Mouse (Mus musculus) neural tube, embryonic 11.5 days (tissue): ENCODE results near the gene Spast. TPM values are rescaled to one million over a fixed set of nuclear protein-coding genes. Genes with fewer than 3 reads are reported as not detected.

Source experiments
- ATAC-seq: fragments of 200-750 bp; cut with Nextera tagmentation; 2 replicates; pipeline ENCODE4 v1.8.0; 2017; ENCODE audit warnings: moderate number of reproducible peaks, mild to moderate bottlenecking, moderate TSS enrichment, moderate library complexity; ENCODE audit not compliant: insufficient read depth, low FRiP score, low TSS enrichment
- DNase-seq: peaks from one replicate; pipeline ENCODE4 v3.0.0-alpha.2; 2015; ENCODE audit warnings: low spot score
- H3K27ac ChIP-seq: fragments of 300-500 bp; sonication (generic); 2 replicates; pipeline ENCODE4 v1.5.1; 2014; ENCODE audit warnings: low read depth, mild to moderate bottlenecking, low read length
- H3K27me3 ChIP-seq: fragments of 300-500 bp; sonication (generic); 2 replicates; pipeline ENCODE4 v1.6.1; 2014; ENCODE audit warnings: mild to moderate bottlenecking, low read length, mixed read lengths; ENCODE audit not compliant: control insufficient read depth, insufficient read depth
- H3K36me3 ChIP-seq: fragments of 300-500 bp; sonication (generic); 2 replicates; pipeline ENCODE4 v1.6.1; 2014; ENCODE audit warnings: mild to moderate bottlenecking, low read length, moderate library complexity, mixed read lengths; ENCODE audit not compliant: control insufficient read depth, insufficient read depth
- H3K4me1 ChIP-seq: fragments of 300-500 bp; sonication (generic); 2 replicates; pipeline ENCODE4 v1.6.1; 2014; ENCODE audit warnings: low read length, mixed read lengths; ENCODE audit not compliant: control insufficient read depth, insufficient read depth
- H3K4me2 ChIP-seq: fragments of 300-500 bp; sonication (generic); 2 replicates; pipeline ENCODE4 v1.6.1; 2014; ENCODE audit warnings: low read depth, mild to moderate bottlenecking, moderate library complexity
- H3K4me3 ChIP-seq: fragments of 300-500 bp; sonication (generic); 2 replicates; pipeline ENCODE4 v1.5.1; 2014; ENCODE audit warnings: low read depth, low read length
- H3K9ac ChIP-seq: fragments of 300-500 bp; sonication (generic); 2 replicates; pipeline ENCODE4 v1.6.1; 2014; ENCODE audit warnings: mild to moderate bottlenecking, low read length
- H3K9me3 ChIP-seq: fragments of 300-500 bp; sonication (generic); 2 replicates; pipeline ENCODE4 v1.6.1; 2016; ENCODE audit warnings: low read length; ENCODE audit not compliant: control insufficient read depth
- WGBS: fragments of 180-500 bp; shearing (Covaris S2); extraction: QIAGEN DNeasy Blood & Tissue Kit; methylation state at CpG from one replicate; pipeline ENCODE4 v1.1.7; 2014; 5-methylcytosine and 5-hydroxymethylcytosine counted together
- polyA plus RNA-seq: library from polyadenylated mRNA; unstranded; fragments of >200 nt; fragmentation: Nextera tagmentation; extraction: Ambion mirVana; gene quantifications from 2 replicates; pipeline ENCODE4 v1.2.1, GENCODE M21; 2014

The Spast gene
- polyA plus RNA-seq, 1 experiment from 2014 or later: 49.3 TPM

DNA sequence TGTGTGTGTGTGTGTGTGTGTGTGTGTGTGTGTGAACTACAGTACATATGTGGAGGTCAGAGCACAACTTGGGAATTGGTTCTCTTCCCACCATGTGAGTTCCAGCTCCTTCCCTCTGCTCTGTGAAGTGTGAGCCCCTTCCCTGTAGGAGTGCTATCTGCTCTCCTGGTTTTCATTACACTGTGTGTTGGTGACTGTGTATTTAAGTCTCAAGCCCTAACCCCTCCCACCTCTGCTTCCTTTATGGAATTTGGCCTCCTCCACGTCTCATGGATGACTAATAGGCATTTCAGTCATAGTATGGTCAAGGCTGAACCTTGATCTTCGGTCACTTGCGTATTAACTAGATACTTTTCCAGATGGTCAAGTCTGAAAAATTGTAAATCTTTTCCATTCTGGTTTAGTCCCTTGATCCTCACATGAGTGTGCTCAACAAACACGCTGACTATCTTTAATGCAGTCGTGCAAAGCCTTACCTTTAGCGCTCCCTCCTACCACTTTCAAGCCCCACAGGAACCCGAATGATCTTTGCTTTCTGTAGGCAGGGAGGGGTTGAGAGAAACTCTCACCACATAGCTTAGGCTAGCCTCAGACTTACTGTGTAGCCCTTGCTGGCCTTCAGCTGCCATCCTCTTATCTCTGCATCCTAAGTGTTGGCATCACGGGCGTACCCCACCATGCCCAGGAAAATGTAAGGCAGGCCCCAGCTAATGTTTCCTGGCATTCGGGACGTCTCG, 63.9 kb downstream of the Spast start:
- 94% methylated on average over 12 of the region's 12 CpGs for WGBS
- Histone ChIP-seq H3K36me3 (peaks cover 6% of the 10 kb centered on the region; the same call in 1 of the 2 replicates), H3K27ac (no peak overlapping the region), H3K4me3 (no peak overlapping the region), H3K9me3 (no peaks in the 10 kb centered on the region), H3K4me2 (no peak overlapping the region), H3K9ac (no peak overlapping the region), H3K4me1 (no peaks in the 10 kb centered on the region), H3K27me3 (no peaks in the 10 kb centered on the region)
- ATAC-seq (no peak), DNase-seq (no peak)

DNA sequence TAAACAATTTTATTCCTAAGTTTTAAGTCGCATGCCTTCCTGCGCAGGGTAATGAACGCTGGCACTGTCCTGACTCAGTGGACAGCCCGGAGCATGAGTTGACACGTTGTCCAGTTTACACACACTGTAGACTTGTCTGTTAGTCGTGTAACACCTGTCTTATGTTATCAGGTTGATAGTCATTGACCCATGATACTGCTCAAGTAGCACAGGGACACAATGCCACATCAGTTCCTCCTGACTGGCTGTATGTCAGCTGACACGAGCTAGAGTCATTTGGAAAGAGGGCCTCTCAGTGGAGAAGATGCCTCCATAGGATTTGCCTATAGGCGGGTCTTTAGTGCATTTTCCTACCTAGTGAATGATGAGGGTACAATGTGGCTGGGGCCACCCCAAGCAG, 67.7 kb downstream of the Spast start:
- ATAC-seq: no peak
- WGBS: 90% methylated on average over 8 of the region's 8 CpGs
- H3K36me3 ChIP-seq: peaks cover 6% of the 10 kb centered on the region; the same call in 1 of the 2 replicates
- no peak overlapping the region for H3K27ac ChIP-seq
- H3K9ac ChIP-seq: no peak overlapping the region
- no peaks in the 10 kb centered on the region for H3K27me3 ChIP-seq
- no peak overlapping the region for H3K4me2 ChIP-seq
- H3K4me3 ChIP-seq: no peak overlapping the region
- DNase-seq: no peak
- no peaks in the 10 kb centered on the region for H3K9me3 ChIP-seq
- H3K4me1 ChIP-seq: no peaks in the 10 kb centered on the region

DNA sequence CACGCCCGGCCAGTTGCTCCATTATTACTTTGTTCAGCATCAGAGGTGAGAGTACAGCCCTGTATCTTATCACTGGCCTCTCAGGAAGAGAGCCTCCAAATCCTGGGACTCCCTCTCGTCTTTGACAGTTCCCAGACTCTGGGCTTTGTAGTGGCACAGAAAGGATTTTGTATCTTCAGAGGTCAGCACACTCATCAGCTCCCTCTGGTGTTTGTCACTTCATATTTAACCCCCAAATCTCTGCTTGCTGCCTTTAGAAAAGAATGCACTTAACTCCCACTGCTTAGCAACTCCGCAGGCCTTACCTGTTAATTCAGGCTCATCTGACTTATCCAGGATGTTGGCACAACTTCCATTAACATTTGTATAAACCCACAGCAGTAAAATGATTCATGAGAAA, 70.9 kb downstream of the Spast start:
- no peak overlapping the region for H3K27ac ChIP-seq
- no peak for DNase-seq
- H3K36me3 ChIP-seq: peaks cover 10% of the 10 kb centered on the region
- H3K27me3 ChIP-seq: no peaks in the 10 kb centered on the region
- no peak overlapping the region for H3K4me2 ChIP-seq
- no peak overlapping the region for H3K4me3 ChIP-seq
- no peaks in the 10 kb centered on the region for H3K4me1 ChIP-seq
- no peak for ATAC-seq
- no peak overlapping the region for H3K9ac ChIP-seq
- no peaks in the 10 kb centered on the region for H3K9me3 ChIP-seq
- 71% methylated on average over 4 of the region's 4 CpGs for WGBS

DNA sequence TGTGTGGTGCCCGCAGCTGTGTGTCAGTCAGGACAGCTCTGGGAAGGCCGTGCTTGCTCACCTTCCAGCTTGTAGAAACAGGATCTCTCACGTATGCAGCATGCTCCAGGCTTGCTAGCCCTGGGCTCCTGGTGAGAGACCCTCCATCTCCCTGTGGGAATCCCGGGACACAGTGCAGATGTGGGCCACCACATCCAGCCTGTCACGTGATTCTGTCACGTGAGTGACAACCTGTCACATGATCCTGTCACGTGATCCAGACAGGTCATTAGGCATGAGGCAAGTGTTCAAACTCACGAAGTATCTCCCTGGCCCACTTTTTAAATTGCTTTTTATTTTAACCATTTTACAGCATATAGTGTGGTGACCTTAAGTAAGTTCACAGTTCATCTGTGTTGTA, 74.5 kb downstream of the Spast start:
- Histone ChIP-seq H3K4me2 (no peak overlapping the region), H3K9ac (no peak overlapping the region), H3K9me3 (no peaks in the 10 kb centered on the region), H3K36me3 (peaks cover 12% of the 10 kb centered on the region), H3K27me3 (no peaks in the 10 kb centered on the region), H3K4me3 (no peak overlapping the region), H3K4me1 (no peaks in the 10 kb centered on the region), H3K27ac (no peak overlapping the region)
- ATAC-seq: no peak
- WGBS: 87% methylated on average over 8 of the region's 8 CpGs
- no peak for DNase-seq

GRCm38 (mm10) chr17:74414671-74415070, 75.9 kb downstream of the Spast start:
- no peak overlapping the region for H3K9ac ChIP-seq
- H3K4me1 ChIP-seq: no peaks in the 10 kb centered on the region
- peaks cover 12% of the 10 kb centered on the region for H3K36me3 ChIP-seq
- no peaks in the 10 kb centered on the region for H3K27me3 ChIP-seq
- H3K9me3 ChIP-seq: no peaks in the 10 kb centered on the region
- 83% methylated on average over 1 of the region's 1 CpGs for WGBS
- no peak overlapping the region for H3K4me3 ChIP-seq
- ATAC-seq (no peak), DNase-seq (no peak)
- H3K27ac ChIP-seq: no peak overlapping the region
- no peak overlapping the region for H3K4me2 ChIP-seq

- Histone ChIP-seq H3K9me3 (no peaks in the 10 kb centered on the region), H3K9ac (no peak overlapping the region), H3K4me1 (no peaks in the 10 kb centered on the region), H3K27me3 (no peaks in the 10 kb centered on the region), H3K4me2 (no peak overlapping the region), H3K27ac (no peak overlapping the region), H3K4me3 (no peak overlapping the region), H3K36me3 (peaks cover 12% of the 10 kb centered on the region)
- no peak for ATAC-seq
- no peak for DNase-seq
- WGBS: 88% methylated on average over 8 of the region's 8 CpGs
Observed at GRCm38 (mm10) chr17:74416841-74417360, 78.1 kb downstream of the Spast start.

DNA sequence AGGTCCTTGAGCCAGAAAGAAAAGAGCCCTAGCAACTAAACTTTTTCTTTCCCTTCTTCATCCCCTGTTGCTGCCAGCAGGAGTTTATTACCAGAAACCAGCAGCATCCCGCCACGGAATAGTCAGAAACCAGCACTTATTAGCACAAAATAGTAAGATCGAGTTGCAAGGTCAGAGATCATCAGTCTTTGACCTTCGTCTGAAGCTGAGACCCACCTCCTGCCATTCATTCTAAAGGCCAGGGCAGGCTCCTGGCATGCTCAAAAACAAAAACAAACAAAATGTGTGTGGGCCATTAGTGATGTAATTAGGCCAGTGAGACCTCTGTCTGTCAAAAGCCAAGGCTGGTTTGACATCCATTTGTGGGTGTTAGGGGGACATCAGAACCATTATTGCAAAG, 79.4 kb downstream of the Spast start:
- Histone ChIP-seq H3K27me3 (no peaks in the 10 kb centered on the region), H3K4me3 (no peak overlapping the region), H3K27ac (no peak overlapping the region), H3K9ac (no peak overlapping the region), H3K4me1 (no peaks in the 10 kb centered on the region), H3K4me2 (no peak overlapping the region), H3K9me3 (no peaks in the 10 kb centered on the region), H3K36me3 (peaks cover 7% of the 10 kb centered on the region)
- no peak for DNase-seq
- no peak for ATAC-seq
- 54% methylated on average over 4 of the region's 4 CpGs for WGBS

- ATAC-seq (no peak), DNase-seq (no peak)
- Histone ChIP-seq H3K27me3 (no peaks in the 10 kb centered on the region), H3K4me1 (no peaks in the 10 kb centered on the region), H3K9me3 (no peaks in the 10 kb centered on the region), H3K9ac (no peak overlapping the region), H3K27ac (no peak overlapping the region), H3K36me3 (peaks cover under 1% of the 10 kb centered on the region; the same call in 1 of the 2 replicates), H3K4me3 (no peak overlapping the region), H3K4me2 (no peak overlapping the region)
- WGBS: 91% methylated on average over 2 of the region's 2 CpGs
Observed at GRCm38 (mm10) chr17:74420656-74421055, 81.9 kb downstream of the Spast start.

DNA sequence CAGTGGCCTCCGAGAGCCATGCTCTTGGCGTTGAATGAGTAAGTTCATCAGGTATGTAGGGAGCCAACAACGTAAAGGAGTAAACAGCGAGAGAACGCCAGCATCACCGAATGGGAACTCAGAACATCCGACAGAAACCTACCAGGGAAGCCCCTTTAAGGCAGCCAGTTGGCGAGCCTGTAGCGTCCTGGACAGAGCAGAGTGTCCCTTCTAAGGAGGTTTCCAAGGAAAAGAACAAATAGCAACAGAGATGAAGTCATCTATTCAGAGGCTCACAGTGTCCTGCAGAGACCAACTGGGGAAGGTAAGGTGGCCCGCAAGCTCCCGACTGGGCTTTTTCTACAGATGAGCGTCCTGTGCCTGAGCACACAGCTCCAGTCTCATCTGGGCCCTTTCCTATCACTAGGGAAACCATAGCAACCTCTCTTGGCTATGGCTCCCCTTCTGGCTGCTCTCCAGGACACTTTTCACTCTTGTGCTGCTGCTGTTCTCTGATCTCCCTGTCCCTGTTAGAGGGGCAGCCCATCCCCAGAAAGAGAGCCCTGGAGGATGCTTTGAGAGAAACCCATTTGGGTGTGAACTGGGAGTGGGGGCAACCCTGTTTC, 85.7 kb downstream of the Spast start:
- no peak overlapping the region for H3K27ac ChIP-seq
- H3K9me3 ChIP-seq: no peaks in the 10 kb centered on the region
- WGBS: 86% methylated on average over 12 of the region's 12 CpGs
- no peaks in the 10 kb centered on the region for H3K27me3 ChIP-seq
- H3K4me2 ChIP-seq: no peak overlapping the region
- DNase-seq (no peak), ATAC-seq (no peak)
- H3K9ac ChIP-seq: no peak overlapping the region
- no peaks in the 10 kb centered on the region for H3K4me1 ChIP-seq
- H3K4me3 ChIP-seq: no peak overlapping the region
- no peaks in the 10 kb centered on the region; the same call in 1 of the 2 replicates for H3K36me3 ChIP-seq
